Mouse (Mus musculus) forelimb bud, embryonic 11.5 days (tissue): ENCODE results near the gene Ctnna3.
A peak's percentile ranks its signal among the peaks of the same experiment; 100 is the strongest.
"Not testable (repeated sequence)": the region's sequence is repeated elsewhere in the genome, so short reads cannot be mapped to it uniquely, and the experiment has no call there.

Experiments
- DNase-seq: peaks from one replicate; pipeline ENCODE4 v3.0.0-alpha.2; 2012; ENCODE audit warnings: low read depth, low spot score

Ctnna3 gene

GRCm38 (mm10) chr10:63423591-63424474 is 6.1 kb upstream of the Ctnna3 start:
- DNase-seq = no peak

- DNase-seq = no peak
Observed at GRCm38 (mm10) chr10:63424475-63424814, 5.5 kb upstream of the Ctnna3 start.

GRCm38 (mm10) chr10:63427146-63427545 is 2.8 kb upstream of the Ctnna3 start:
- no peak for DNase-seq

GRCm38 (mm10) chr10:63428243-63429022 is 1.5 kb upstream of the Ctnna3 start:
- peak; percentile 41 for DNase-seq

- DNase-seq = no peak
Observed at GRCm38 (mm10) chr10:63429023-63429340, 916 bp upstream of the Ctnna3 start.

GRCm38 (mm10) chr10:63429380-63429779 is 518 bp upstream of the Ctnna3 start:
- peak; percentile 99 for DNase-seq

GRCm38 (mm10) chr10:63431221-63431736 is 1.4 kb downstream of the Ctnna3 start:
- no peak for DNase-seq

GRCm38 (mm10) chr10:63432099-63432498 is 2.2 kb downstream of the Ctnna3 start:
- no peak for DNase-seq

GRCm38 (mm10) chr10:63432887-63433286 is 3.0 kb downstream of the Ctnna3 start:
- DNase-seq = no peak

GRCm38 (mm10) chr10:63438736-63439262 is 8.9 kb downstream of the Ctnna3 start:
- no peak for DNase-seq

GRCm38 (mm10) chr10:63439694-63440228 is 9.9 kb downstream of the Ctnna3 start:
- no peak for DNase-seq

GRCm38 (mm10) chr10:63444602-63445387 is 14.9 kb downstream of the Ctnna3 start:
- not testable (repeated sequence) for DNase-seq

- no peak for DNase-seq
Observed at GRCm38 (mm10) chr10:63453926-63454325, 24.0 kb downstream of the Ctnna3 start.

- DNase-seq = no peak
Observed at GRCm38 (mm10) chr10:63455110-63455878, 25.4 kb downstream of the Ctnna3 start.

GRCm38 (mm10) chr10:63457292-63458128 is 27.6 kb downstream of the Ctnna3 start:
- DNase-seq = no peak

- no peak for DNase-seq
Observed at GRCm38 (mm10) chr10:63460935-63461334, 31.0 kb downstream of the Ctnna3 start.

- DNase-seq = no peak
Observed at GRCm38 (mm10) chr10:63472473-63472872, 42.6 kb downstream of the Ctnna3 start.

GRCm38 (mm10) chr10:63476167-63476647 is 46.3 kb downstream of the Ctnna3 start:
- no peak for DNase-seq

GRCm38 (mm10) chr10:63478946-63479345 is 49.0 kb downstream of the Ctnna3 start:
- DNase-seq = no peak
